Mouse (Mus musculus): ENCODE results near the gene Vamp3. TPM values are rescaled to one million over a fixed set of nuclear protein-coding genes. Genes with fewer than 3 reads are reported as not detected.
A peak's percentile ranks its signal among the peaks of the same experiment; 100 is the strongest.

Gene Vamp3
- 120 and 126 TPM in 2 replicates for polyA plus RNA-seq (2015; fragmentation: Nextera tagmentation; extraction: Ambion mirVana)

GRCm38 (mm10) chr4:151057347-151058321 is at the start of gene Vamp3:
Gene Vamp3, minus strand, starts transcription at chr4:151057963.
- Histone ChIP-seq H3K4me3 (replicated peaks) (peak within 1 kb of the TSS; percentile 95), H3K4me1 (replicated peaks) (0 out of 2 replicates have a peak, but pooled peaks cover 2% of the 10 kb centered on the region), H3K36me3 (peaks cover 7% of the 10 kb centered on the region; the same call in 1 of the 2 replicates), H3K9me3 (0 out of 2 replicates have a peak, but pooled peaks cover 3% of the 10 kb centered on the region), H3K27ac (peak within 1 kb of the TSS; percentile 95), H3K27me3 (replicated peaks) (no peaks in the 10 kb centered on the region), H3K9ac (peak within 1 kb of the TSS; percentile 86), H3K4me2 (replicated peaks) (peak within 1 kb of the TSS; percentile 59)
- under 1% methylated on average over 111 of the region's 114 CpGs for WGBS
- peak; percentile 99 for ATAC-seq

DNA sequence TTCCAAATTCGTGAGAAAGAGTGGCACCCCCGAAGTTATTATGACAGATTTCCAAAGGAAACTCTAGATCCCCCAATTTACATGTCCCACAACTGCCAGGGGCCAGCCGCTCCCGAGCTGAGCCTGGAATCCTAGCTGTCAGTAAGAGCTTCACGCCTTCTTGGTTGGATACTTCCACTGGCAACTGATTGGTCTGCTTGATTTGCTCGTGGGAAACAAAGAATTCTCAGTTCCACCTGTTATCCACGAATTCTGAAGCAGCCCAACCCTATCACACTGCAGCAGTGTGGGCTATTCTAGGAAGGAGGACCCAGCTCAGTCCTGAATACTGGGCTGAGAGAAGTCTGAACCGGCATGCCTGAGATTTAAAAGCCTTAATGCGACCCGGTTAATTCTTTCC is 48.7 kb upstream of the Vamp3 start:
- 54% methylated on average over 10 of the region's 10 CpGs for WGBS
- Histone ChIP-seq H3K9me3 (no peaks in the 10 kb centered on the region), H3K4me3 (replicated peaks) (no peak overlapping the region), H3K4me2 (replicated peaks) (no peak overlapping the region), H3K27ac (no peak overlapping the region), H3K27me3 (replicated peaks) (peaks cover 26% of the 10 kb centered on the region), H3K36me3 (no peaks in the 10 kb centered on the region), H3K9ac (no peak overlapping the region), H3K4me1 (replicated peaks) (peaks cover 20% of the 10 kb centered on the region)
- ATAC-seq = no peak

DNA sequence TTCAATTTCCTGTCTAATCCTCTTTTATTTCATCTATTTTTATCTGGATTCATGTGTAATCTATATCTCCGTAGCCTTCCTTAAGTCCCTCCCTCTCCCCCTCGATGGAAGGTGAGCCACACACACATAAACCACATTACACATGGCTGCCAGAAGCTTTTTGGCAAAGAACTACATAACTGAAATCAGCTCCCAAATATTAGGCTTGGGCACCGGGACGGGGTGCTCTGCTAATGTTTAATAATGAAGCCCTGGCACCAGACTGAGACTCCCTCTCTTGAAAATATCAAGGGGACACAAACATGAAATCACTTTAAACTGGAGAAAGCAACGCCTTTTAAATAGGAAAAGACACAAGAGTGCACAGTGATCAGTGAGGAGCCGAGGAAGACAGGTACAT is 48.1 kb upstream of the Vamp3 start:
- ATAC-seq = no peak
- H3K27me3 ChIP-seq (replicated peaks) = peaks cover 26% of the 10 kb centered on the region
- peaks cover 20% of the 10 kb centered on the region for H3K4me1 ChIP-seq (replicated peaks)
- H3K9me3 ChIP-seq = no peaks in the 10 kb centered on the region
- no peaks in the 10 kb centered on the region for H3K36me3 ChIP-seq
- no peak overlapping the region for H3K9ac ChIP-seq
- no peak overlapping the region for H3K4me2 ChIP-seq (replicated peaks)
- H3K4me3 ChIP-seq (replicated peaks) = no peak overlapping the region
- WGBS = 71% methylated on average over 6 of the region's 6 CpGs
- H3K27ac ChIP-seq = no peak overlapping the region

- no peak for ATAC-seq
- no peaks in the 10 kb centered on the region for H3K36me3 ChIP-seq
- H3K4me1 ChIP-seq (replicated peaks) = peaks cover 15% of the 10 kb centered on the region
- no peak overlapping the region for H3K27ac ChIP-seq
- no peak overlapping the region for H3K9ac ChIP-seq
- H3K4me3 ChIP-seq (replicated peaks) = no peak overlapping the region
- 73% methylated on average over 10 of the region's 10 CpGs for whole genome bisulfite sequencing
- peaks cover 18% of the 10 kb centered on the region for H3K27me3 ChIP-seq (replicated peaks)
- H3K9me3 ChIP-seq = no peaks in the 10 kb centered on the region
- no peak overlapping the region for H3K4me2 ChIP-seq (replicated peaks)
These were observed 46.4 kb upstream of the Vamp3 start for GRCm38 (mm10) chr4:151104147-151104546.

DNA sequence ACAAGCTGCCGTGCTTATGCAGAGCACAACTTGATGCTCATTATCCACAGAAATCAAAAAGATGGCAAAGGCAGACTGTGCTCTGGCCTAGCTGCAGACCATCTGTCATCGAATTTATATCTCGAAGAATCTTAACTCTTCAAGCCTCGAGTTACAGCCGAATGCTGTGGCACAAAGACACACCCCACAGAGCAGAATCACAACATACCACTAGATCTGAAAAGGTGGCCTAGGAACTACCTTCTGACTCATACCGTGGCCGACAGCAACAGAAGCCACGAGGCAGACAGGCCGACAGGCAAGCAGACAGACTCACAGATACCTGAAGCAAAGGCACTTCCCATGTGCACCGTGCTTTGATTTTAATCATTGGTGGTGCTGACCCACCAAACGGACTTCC is 45.9 kb upstream of the Vamp3 start:
- no peak for ATAC-seq
- Histone ChIP-seq H3K27ac (no peak overlapping the region), H3K4me1 (replicated peaks) (peaks cover 10% of the 10 kb centered on the region; the same call in 1 of the 2 replicates), H3K9ac (no peak overlapping the region), H3K27me3 (replicated peaks) (peaks cover 18% of the 10 kb centered on the region), H3K9me3 (no peaks in the 10 kb centered on the region), H3K4me3 (replicated peaks) (no peak overlapping the region), H3K4me2 (replicated peaks) (no peak overlapping the region), H3K36me3 (no peaks in the 10 kb centered on the region)
- 84% methylated on average over 11 of the region's 11 CpGs for WGBS

DNA sequence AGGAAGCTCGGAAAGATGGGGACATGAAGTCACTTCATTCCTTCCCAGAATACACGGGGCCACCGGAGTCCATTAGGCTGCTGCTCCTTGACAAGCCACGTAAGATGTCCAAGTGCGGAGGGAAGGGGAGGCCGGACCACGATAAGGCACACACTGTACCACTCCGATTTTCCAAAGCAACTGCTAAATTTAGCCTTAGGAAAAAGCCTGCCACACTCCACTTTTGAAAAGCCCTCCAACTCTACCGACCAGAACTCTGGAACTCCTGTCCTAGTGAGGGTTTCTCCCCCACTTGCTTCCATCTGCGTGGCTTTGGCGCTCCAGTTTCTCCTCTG is 39.3 kb upstream of the Vamp3 start:
- WGBS = 88% methylated on average over 11 of the region's 11 CpGs
- no peak for ATAC-seq
- Histone ChIP-seq H3K4me3 (replicated peaks) (no peak overlapping the region), H3K9ac (no peak overlapping the region), H3K9me3 (no peaks in the 10 kb centered on the region), H3K36me3 (no peaks in the 10 kb centered on the region), H3K4me1 (replicated peaks) (no peaks in the 10 kb centered on the region), H3K27ac (no peak overlapping the region), H3K27me3 (replicated peaks) (no peaks in the 10 kb centered on the region), H3K4me2 (replicated peaks) (no peak overlapping the region)

- Histone ChIP-seq H3K9ac (no peak overlapping the region), H3K27ac (no peak overlapping the region), H3K4me3 (replicated peaks) (no peak overlapping the region), H3K4me1 (replicated peaks) (no peaks in the 10 kb centered on the region), H3K4me2 (replicated peaks) (no peak overlapping the region), H3K9me3 (no peaks in the 10 kb centered on the region), H3K27me3 (replicated peaks) (no peaks in the 10 kb centered on the region), H3K36me3 (no peaks in the 10 kb centered on the region)
- WGBS = 76% methylated on average over 18 of the region's 18 CpGs
- ATAC-seq = no peak
These were observed 38.8 kb upstream of the Vamp3 start for GRCm38 (mm10) chr4:151096334-151097103.

DNA sequence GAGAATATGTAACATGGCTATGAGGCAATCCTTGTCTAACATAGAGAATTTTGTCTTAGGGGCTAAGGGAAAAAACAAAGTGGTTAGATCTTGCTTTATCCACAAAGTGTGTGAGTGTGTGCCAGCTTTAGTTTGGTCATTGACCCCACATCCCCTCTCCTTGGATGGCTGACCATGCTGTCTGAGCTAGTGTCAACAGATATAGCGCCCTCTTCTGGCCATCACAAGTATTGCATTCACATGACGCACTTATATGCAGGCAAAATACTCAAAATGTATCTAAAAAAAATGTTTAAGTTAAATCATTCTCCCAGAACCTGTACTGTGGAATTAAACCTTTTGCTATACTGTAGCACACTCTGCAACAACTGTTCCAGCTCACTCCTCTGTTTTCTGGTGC is 37.4 kb upstream of the Vamp3 start:
- H3K4me2 ChIP-seq (replicated peaks) = no peak overlapping the region
- 41% methylated on average over 2 of the region's 2 CpGs for WGBS
- no peak overlapping the region for H3K27ac ChIP-seq
- no peaks in the 10 kb centered on the region for H3K36me3 ChIP-seq
- H3K9ac ChIP-seq = no peak overlapping the region
- no peak overlapping the region for H3K4me3 ChIP-seq (replicated peaks)
- no peaks in the 10 kb centered on the region for H3K4me1 ChIP-seq (replicated peaks)
- no peak for ATAC-seq
- H3K27me3 ChIP-seq (replicated peaks) = no peaks in the 10 kb centered on the region
- no peaks in the 10 kb centered on the region for H3K9me3 ChIP-seq

DNA sequence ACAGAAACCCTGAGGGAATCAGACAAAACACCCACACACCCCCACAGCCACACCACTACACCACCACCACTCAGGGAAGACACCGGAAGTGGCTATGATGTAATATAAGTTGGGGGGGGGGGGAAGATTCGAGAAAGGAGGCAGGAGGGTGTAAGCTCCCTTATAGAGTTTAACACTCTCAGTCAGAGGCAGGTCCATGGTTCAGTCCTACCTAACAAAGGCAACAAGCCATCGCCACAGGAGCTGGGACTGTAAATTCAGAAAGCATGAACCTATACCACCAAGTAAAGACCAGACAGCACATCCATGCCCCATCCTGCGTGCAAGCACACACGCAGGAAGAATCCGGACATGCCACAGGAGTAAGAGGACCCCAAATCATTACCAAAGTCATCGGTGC is 31.5 kb upstream of the Vamp3 start, which contains the start of gene Gm13090:
TSS of gene Gm13090 (plus strand) at position 301 of the 400 bp plus-strand sequence.
- no peak for ATAC-seq
- WGBS = 83% methylated on average over 7 of the region's 7 CpGs
- Histone ChIP-seq H3K27me3 (replicated peaks) (no peaks in the 10 kb centered on the region), H3K27ac (no peak within 1 kb of the TSS), H3K4me1 (replicated peaks) (no peaks in the 10 kb centered on the region), H3K4me3 (replicated peaks) (no peak within 1 kb of the TSS), H3K9ac (no peak within 1 kb of the TSS; the same call in 1 of the 2 replicates), H3K9me3 (no peaks in the 10 kb centered on the region), H3K36me3 (no peaks in the 10 kb centered on the region), H3K4me2 (replicated peaks) (no peak within 1 kb of the TSS)

DNA sequence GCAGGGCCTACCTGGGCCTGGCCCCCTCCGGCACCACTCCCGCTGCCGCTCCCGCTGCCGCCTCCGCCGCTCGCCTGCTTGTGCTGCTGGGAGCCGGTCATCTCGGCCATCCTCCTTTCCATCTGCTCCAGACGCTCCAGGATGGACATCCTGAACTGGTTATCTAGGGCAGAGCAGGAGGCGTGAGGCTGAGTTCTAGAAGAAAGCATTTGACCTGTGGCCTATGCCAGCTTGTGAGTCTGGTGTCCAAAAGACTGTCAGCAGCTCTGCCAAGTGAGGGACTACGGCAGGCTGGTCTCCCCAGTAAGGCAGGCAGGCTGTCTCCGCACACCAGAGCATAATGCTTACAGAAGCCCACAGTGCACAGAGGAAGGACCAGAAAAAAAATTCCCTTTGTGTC is 31.1 kb upstream of the Vamp3 start:
- WGBS = 91% methylated on average over 14 of the region's 14 CpGs
- Histone ChIP-seq H3K27me3 (replicated peaks) (no peaks in the 10 kb centered on the region), H3K4me3 (replicated peaks) (no peak overlapping the region), H3K4me1 (replicated peaks) (no peaks in the 10 kb centered on the region), H3K27ac (no peak overlapping the region), H3K4me2 (replicated peaks) (no peak overlapping the region), H3K9ac (no peak overlapping the region), H3K36me3 (no peaks in the 10 kb centered on the region), H3K9me3 (no peaks in the 10 kb centered on the region)
- ATAC-seq = no peak

DNA sequence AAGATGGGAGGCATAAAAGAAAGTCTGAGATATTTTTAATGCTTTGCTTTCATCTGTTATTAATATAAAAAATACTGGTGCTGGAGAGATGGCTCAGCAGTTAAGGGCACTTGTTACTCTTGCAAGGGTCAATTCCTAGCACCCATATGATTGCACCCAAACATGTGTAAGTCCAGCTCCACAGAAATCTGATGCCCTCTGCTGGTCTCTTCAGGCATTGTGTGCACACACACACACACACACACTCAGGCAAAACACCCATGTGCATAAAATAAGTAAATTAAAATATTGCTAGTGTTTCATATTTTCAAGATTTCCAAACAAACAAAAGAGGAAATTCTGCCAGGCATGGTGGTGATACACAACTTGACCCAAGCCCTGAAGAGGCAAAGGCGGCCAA is 29.6 kb upstream of the Vamp3 start:
- Histone ChIP-seq H3K36me3 (no peaks in the 10 kb centered on the region), H3K9me3 (no peaks in the 10 kb centered on the region), H3K27ac (no peak overlapping the region), H3K27me3 (replicated peaks) (no peaks in the 10 kb centered on the region), H3K4me3 (replicated peaks) (no peak overlapping the region), H3K4me1 (replicated peaks) (no peaks in the 10 kb centered on the region), H3K4me2 (replicated peaks) (no peak overlapping the region), H3K9ac (no peak overlapping the region)
- no peak for ATAC-seq
- WGBS = 98% methylated on average over 1 of the region's 1 CpGs

DNA sequence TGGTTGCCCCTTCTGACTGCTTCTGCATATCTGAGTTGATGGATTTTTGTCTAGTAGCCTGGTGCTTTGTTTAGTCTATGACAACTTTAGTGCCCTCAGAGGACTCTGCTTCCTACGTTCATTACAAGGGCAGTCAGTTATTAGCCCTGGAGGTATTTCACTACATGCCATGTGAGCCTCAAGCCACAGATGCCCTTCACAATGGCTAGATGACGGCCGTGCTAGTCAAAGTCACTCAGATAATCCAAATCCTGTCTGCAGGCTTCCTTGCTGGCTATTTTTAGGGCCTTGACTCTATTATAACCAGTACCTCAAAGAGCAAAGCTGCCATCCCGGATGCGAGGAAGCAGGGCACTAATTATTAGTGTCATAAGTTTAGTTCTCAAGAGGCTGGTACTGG is 25.3 kb upstream of the Vamp3 start:
- no peaks in the 10 kb centered on the region for H3K9me3 ChIP-seq
- no peaks in the 10 kb centered on the region for H3K36me3 ChIP-seq
- no peak overlapping the region for H3K27ac ChIP-seq
- H3K4me2 ChIP-seq (replicated peaks) = no peak overlapping the region
- no peak overlapping the region for H3K9ac ChIP-seq
- no peak for ATAC-seq
- WGBS = 69% methylated on average over 5 of the region's 5 CpGs
- no peaks in the 10 kb centered on the region for H3K4me1 ChIP-seq (replicated peaks)
- H3K4me3 ChIP-seq (replicated peaks) = no peak overlapping the region
- H3K27me3 ChIP-seq (replicated peaks) = no peaks in the 10 kb centered on the region

All from intestine, embryonic 15.5 days (tissue).